Mouse (Mus musculus): ENCODE measurements around the gene Plekhm1. TPM values are rescaled to one million over a fixed set of nuclear protein-coding genes. Genes with fewer than 3 reads are reported as not detected.

Gene Plekhm1
- polyA plus RNA-seq, 1 experiment, result 6.3 TPM

DNA sequence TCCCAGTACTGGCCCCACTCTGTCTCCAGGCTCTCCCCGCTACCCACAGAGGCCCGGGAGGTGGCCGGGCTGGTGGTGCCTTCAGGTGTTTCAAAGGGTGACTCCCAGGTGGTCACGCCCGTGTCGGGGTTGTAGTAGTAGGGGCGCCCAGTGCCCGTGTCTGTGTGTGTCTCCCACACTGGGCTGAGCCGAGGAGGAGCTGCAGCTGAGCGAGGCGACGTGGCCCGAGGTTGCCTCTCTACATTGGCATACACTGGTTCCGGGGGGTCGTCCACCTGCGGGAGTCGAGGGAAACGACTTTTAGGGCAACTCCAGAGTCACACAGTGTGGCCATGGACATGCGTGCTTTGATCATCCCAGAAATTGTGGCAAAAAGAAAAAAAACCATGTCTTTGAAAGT lies 72.4 kb downstream of the Plekhm1 start:
- TF ChIP-seq POLR2A (IDR thresholded peaks at IDR 0.05; ENCODE audit: control insufficient read depth, low read depth, low read length) (no peak), CTCF (IDR thresholded peaks at IDR 0.05; ENCODE audit: control insufficient read depth, insufficient read depth, insufficient replicate concordance, low read depth, low read length) (no peak)
- peaks cover 5% of the 10 kb centered on the region; the same call in 1 of the 2 replicates for H3K4me1 ChIP-seq (ENCODE audit: control insufficient read depth, insufficient read depth, low read length)
- no peaks in the 10 kb centered on the region for H3K27me3 ChIP-seq (ENCODE audit: control insufficient read depth, insufficient read depth, low read length)
- no peaks in the 10 kb centered on the region for H3K36me3 ChIP-seq (ENCODE audit: control insufficient read depth, insufficient read depth, low read length)
- no peak overlapping the region for H3K4me3 ChIP-seq (ENCODE audit: control insufficient read depth, low read depth, low read length)
- H3K27ac ChIP-seq (ENCODE audit: control insufficient read depth, insufficient read depth, low read depth, low read length), result no peak overlapping the region

DNA sequence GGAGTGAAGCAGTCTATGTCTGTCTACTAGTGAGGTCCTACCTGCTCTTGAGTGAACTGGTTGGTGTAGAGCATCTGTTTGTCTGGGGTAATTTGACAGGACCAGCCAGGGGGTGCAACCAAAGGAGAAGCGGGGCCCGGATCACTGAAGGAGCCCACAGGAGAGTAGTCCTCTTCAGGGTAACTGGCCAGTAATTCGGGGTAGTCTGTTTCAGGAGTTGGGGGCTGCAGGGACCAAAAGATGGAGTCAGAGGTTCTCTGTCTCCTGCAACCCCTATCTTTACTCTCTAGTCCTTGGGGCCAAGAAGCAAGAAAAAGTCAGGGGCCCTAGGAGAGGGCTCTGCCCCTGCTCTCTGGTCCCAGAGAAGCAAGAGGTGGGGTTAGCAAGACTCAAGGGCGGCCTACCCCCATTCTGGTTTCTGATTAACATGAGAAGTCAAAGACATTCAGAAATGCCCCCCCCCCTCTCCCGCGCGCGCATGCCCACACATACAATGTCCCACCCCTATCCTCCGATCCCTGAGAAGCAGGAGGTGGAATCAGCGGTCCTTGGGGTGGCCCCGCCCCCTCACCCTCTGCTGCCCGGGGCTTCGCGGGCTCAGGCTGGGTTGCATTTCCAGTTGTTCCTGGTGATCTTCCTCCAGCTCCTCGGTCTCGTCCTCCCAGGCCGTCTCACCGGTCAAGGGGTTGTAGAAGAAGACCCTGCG lies 72.9 kb downstream of the Plekhm1 start:
- H3K27ac ChIP-seq (ENCODE audit: control insufficient read depth, insufficient read depth, low read depth, low read length), result no peak overlapping the region
- TF ChIP-seq CTCF (IDR thresholded peaks at IDR 0.05; ENCODE audit: control insufficient read depth, insufficient read depth, insufficient replicate concordance, low read depth, low read length) (no peak), POLR2A (IDR thresholded peaks at IDR 0.05; ENCODE audit: control insufficient read depth, low read depth, low read length) (no peak)
- no peaks in the 10 kb centered on the region for H3K36me3 ChIP-seq (ENCODE audit: control insufficient read depth, insufficient read depth, low read length)
- H3K27me3 ChIP-seq (ENCODE audit: control insufficient read depth, insufficient read depth, low read length), result no peaks in the 10 kb centered on the region
- peaks cover 5% of the 10 kb centered on the region; the same call in 1 of the 2 replicates for H3K4me1 ChIP-seq (ENCODE audit: control insufficient read depth, insufficient read depth, low read length)
- no peak overlapping the region for H3K4me3 ChIP-seq (ENCODE audit: control insufficient read depth, low read depth, low read length)

DNA sequence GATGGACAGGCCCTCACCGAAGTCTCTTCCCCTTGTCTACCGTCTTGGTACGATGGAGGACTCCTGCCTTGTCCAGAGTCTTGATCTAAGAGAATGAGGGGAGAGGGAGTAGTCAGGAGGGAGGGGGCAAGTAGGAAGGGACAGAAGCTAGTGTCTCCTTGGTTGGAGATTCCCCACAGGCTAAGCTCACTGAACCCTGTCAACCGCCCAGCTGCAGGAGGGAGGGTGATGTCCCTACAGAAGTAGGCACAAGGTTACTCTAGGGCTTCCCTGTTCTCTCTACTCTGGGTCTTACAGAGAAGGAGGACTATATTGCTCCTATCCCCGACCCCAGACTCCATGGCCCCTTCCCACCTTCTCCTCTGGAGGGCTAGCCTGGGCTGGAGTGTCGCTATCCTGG lies 73.8 kb downstream of the Plekhm1 start:
- no peaks in the 10 kb centered on the region for H3K36me3 ChIP-seq (ENCODE audit: control insufficient read depth, insufficient read depth, low read length)
- H3K27me3 ChIP-seq (ENCODE audit: control insufficient read depth, insufficient read depth, low read length), result no peaks in the 10 kb centered on the region
- TF ChIP-seq POLR2A (IDR thresholded peaks at IDR 0.05; ENCODE audit: control insufficient read depth, low read depth, low read length), result no peak
- no peak for TF ChIP-seq CTCF (IDR thresholded peaks at IDR 0.05; ENCODE audit: control insufficient read depth, insufficient read depth, insufficient replicate concordance, low read depth, low read length)
- H3K4me1 ChIP-seq (ENCODE audit: control insufficient read depth, insufficient read depth, low read length), result peaks cover 12% of the 10 kb centered on the region
- no peak overlapping the region for H3K27ac ChIP-seq (ENCODE audit: control insufficient read depth, insufficient read depth, low read depth, low read length)
- H3K4me3 ChIP-seq (ENCODE audit: control insufficient read depth, low read depth, low read length), result no peak overlapping the region

DNA sequence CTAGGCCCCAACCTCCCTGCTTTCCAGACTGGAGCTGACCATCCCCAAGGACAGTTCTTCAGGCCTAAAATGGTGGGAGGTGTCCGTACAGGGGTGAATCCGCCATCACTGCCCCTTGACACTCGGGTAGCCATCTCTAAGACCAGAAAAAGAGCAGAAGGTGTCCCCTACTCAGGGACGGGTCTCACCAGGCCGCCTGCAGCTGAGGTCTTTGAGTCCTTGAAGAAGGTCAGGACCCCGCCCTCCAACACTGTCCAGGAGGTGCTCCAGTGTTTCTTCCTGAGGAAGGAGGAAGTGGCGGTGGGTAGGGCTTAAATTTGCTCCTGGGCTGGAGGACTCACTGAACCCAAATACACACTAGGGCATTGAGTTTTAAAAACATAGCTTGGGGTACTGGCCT lies 74.4 kb downstream of the Plekhm1 start:
- Histone ChIP-seq H3K27ac (ENCODE audit: control insufficient read depth, insufficient read depth, low read depth, low read length) (no peak overlapping the region), H3K27me3 (ENCODE audit: control insufficient read depth, insufficient read depth, low read length) (no peaks in the 10 kb centered on the region), H3K4me3 (ENCODE audit: control insufficient read depth, low read depth, low read length) (no peak overlapping the region), H3K4me1 (ENCODE audit: control insufficient read depth, insufficient read depth, low read length) (peaks cover 15% of the 10 kb centered on the region), H3K36me3 (ENCODE audit: control insufficient read depth, insufficient read depth, low read length) (no peaks in the 10 kb centered on the region)
- TF ChIP-seq POLR2A (IDR thresholded peaks at IDR 0.05; ENCODE audit: control insufficient read depth, low read depth, low read length), result no peak

DNA sequence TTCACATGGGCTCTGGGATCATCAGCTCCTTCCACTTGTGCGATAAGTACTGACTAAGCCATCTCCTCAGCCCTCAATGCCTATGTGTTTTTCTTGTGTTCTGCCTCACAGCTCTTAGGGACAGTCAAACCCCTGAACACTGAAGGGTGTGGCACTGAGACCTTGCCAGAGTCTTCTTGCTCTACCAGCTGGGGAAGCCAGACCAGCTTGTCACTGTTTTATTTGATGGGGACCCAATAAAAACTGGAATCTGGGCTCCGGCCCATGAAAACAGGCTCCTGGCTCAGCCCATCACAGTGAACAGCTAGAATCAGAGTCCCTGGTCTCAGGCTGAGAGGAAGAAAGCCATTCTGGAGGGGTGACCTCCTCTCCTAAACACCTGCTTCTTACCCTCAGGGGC lies 75.3 kb downstream of the Plekhm1 start:
- Histone ChIP-seq H3K27me3 (ENCODE audit: control insufficient read depth, insufficient read depth, low read length) (no peaks in the 10 kb centered on the region), H3K27ac (ENCODE audit: control insufficient read depth, insufficient read depth, low read depth, low read length) (no peak overlapping the region), H3K4me1 (ENCODE audit: control insufficient read depth, insufficient read depth, low read length) (peaks cover 19% of the 10 kb centered on the region), H3K4me3 (ENCODE audit: control insufficient read depth, low read depth, low read length) (no peak overlapping the region), H3K36me3 (ENCODE audit: control insufficient read depth, insufficient read depth, low read length) (no peaks in the 10 kb centered on the region)
- TF ChIP-seq CTCF (IDR thresholded peaks at IDR 0.05; ENCODE audit: control insufficient read depth, insufficient read depth, insufficient replicate concordance, low read depth, low read length) (no peak), POLR2A (IDR thresholded peaks at IDR 0.05; ENCODE audit: control insufficient read depth, low read depth, low read length) (no peak)

DNA sequence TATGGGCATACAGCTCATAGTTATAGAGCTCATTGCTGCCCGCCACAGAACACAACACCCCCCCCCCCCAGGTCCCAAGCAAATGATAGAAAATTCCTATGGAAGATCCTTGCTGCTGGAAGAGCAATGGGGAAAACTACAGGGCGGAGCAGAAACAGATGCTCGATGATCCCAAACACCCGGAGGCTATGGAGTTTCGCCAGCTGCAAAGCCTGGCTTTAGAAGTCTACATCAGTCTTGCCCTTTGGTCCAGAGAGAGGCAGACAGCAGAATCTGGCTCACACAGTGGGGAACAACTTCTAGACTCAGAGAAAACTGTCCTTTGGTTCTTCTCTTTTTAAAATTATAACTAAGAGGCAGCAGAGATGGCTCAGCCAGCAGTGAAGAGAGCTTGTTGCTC lies 76.9 kb downstream of the Plekhm1 start:
- no peak for TF ChIP-seq CTCF (IDR thresholded peaks at IDR 0.05; ENCODE audit: control insufficient read depth, insufficient read depth, insufficient replicate concordance, low read depth, low read length)
- TF ChIP-seq POLR2A (IDR thresholded peaks at IDR 0.05; ENCODE audit: control insufficient read depth, low read depth, low read length), result no peak
- no peak overlapping the region for H3K4me3 ChIP-seq (ENCODE audit: control insufficient read depth, low read depth, low read length)
- H3K27me3 ChIP-seq (ENCODE audit: control insufficient read depth, insufficient read depth, low read length), result no peaks in the 10 kb centered on the region
- peaks cover 20% of the 10 kb centered on the region for H3K4me1 ChIP-seq (ENCODE audit: control insufficient read depth, insufficient read depth, low read length)
- H3K36me3 ChIP-seq (ENCODE audit: control insufficient read depth, insufficient read depth, low read length), result no peaks in the 10 kb centered on the region
- H3K27ac ChIP-seq (ENCODE audit: control insufficient read depth, insufficient read depth, low read depth, low read length), result no peak overlapping the region

DNA sequence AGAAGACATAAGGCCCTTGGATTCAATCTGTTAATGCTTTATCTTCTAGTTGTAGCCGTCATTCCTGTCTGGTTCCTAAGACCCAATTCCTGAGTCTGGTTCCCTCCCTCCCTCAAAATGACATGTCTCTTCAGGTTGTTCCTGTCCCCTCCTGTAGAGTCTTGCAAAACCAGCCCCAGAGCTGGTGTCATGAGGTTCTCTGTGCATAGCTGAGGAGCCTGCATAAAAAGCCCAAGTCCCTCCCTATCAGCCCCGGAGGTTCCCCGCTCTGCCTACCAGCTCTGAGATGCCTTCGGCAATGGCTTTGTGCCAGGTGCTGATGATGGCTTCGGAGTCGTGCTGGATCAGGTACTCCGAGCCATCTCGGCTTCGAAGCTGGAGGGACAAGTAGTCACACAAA lies 77.6 kb downstream of the Plekhm1 start:
- no peak overlapping the region for H3K4me3 ChIP-seq (ENCODE audit: control insufficient read depth, low read depth, low read length)
- H3K4me1 ChIP-seq (ENCODE audit: control insufficient read depth, insufficient read depth, low read length), result peaks cover 16% of the 10 kb centered on the region
- TF ChIP-seq POLR2A (IDR thresholded peaks at IDR 0.05; ENCODE audit: control insufficient read depth, low read depth, low read length), result no peak
- no peak for TF ChIP-seq CTCF (IDR thresholded peaks at IDR 0.05; ENCODE audit: control insufficient read depth, insufficient read depth, insufficient replicate concordance, low read depth, low read length)
- no peaks in the 10 kb centered on the region for H3K27me3 ChIP-seq (ENCODE audit: control insufficient read depth, insufficient read depth, low read length)
- no peak overlapping the region for H3K27ac ChIP-seq (ENCODE audit: control insufficient read depth, insufficient read depth, low read depth, low read length)
- H3K36me3 ChIP-seq (ENCODE audit: control insufficient read depth, insufficient read depth, low read length), result no peaks in the 10 kb centered on the region
